Mouse (Mus musculus) stomach, postnatal 0 days (tissue): ENCODE measurements at regions not wholly inside any gene's neighbourhood (a gene's known extent, or its start where the extent isn't known, plus 50 kb on each side); places are given as distances from the start of the nearest gene placed in this dataset.

Experiments
- ATAC-seq: fragments of 200-750 bp; cut with Nextera tagmentation; 2 replicates; pipeline ENCODE4 v1.8.0; 2017; ENCODE audit not compliant: low FRiP score, low TSS enrichment
- DNase-seq: peaks from one replicate; pipeline ENCODE4 v3.0.0-alpha.2; 2016; ENCODE audit warnings: low spot score
- H3K27ac ChIP-seq: fragments of 300-500 bp; sonication (generic); replicated peaks from 2 replicates; pipeline ENCODE4 v1.5.1; 2014; ENCODE audit warnings: mild to moderate bottlenecking, control low read depth
- H3K27me3 ChIP-seq: fragments of 300-500 bp; sonication (generic); 2 replicates; pipeline ENCODE4 v1.6.1; 2014; ENCODE audit warnings: low read length; ENCODE audit not compliant: control insufficient read depth, insufficient read depth
- H3K36me3 ChIP-seq: fragments of 300-500 bp; sonication (generic); 2 replicates; pipeline ENCODE4 v1.6.1; 2014; ENCODE audit warnings: low read length, mixed read lengths; ENCODE audit not compliant: control insufficient read depth, insufficient read depth
- H3K4me1 ChIP-seq: fragments of 300-500 bp; sonication (generic); replicated peaks from 2 replicates; pipeline ENCODE4 v1.6.1; 2014; ENCODE audit warnings: antibody characterized with exemption; ENCODE audit not compliant: control insufficient read depth, insufficient read depth
- H3K4me2 ChIP-seq: fragments of 300-500 bp; sonication (generic); replicated peaks from 2 replicates; pipeline ENCODE4 v1.6.1; 2014; ENCODE audit warnings: low read depth, mild to moderate bottlenecking, control low read depth, moderate library complexity
- H3K4me3 ChIP-seq: fragments of 300-500 bp; sonication (generic); 2 replicates; pipeline ENCODE4 v1.5.1; 2014; ENCODE audit warnings: low read depth, low read length, control low read depth
- H3K9ac ChIP-seq: fragments of 300-500 bp; sonication (generic); 2 replicates; pipeline ENCODE4 v1.6.1; 2014; ENCODE audit warnings: mild to moderate bottlenecking, low read length, control low read depth, mixed read lengths
- H3K9me3 ChIP-seq: fragments of 300-500 bp; sonication (generic); 2 replicates; pipeline ENCODE4 v1.6.1; 2016; ENCODE audit warnings: low read length; ENCODE audit not compliant: control insufficient read depth
- CTCF ChIP-seq: IDR thresholded peaks from 2 replicates; pipeline ENCODE4 v1.5.1; 2016; ENCODE audit warnings: antibody characterized with exemption, low read depth, mild to moderate bottlenecking, moderate library complexity
- EP300 ChIP-seq: optimal IDR thresholded peaks from 2 replicates; pipeline ENCODE3; 2016; ENCODE audit warnings: antibody characterized with exemption
- WGBS: fragments of 180-500 bp; shearing (Covaris S2); extraction: QIAGEN DNeasy Blood & Tissue Kit; methylation state at CpG from one replicate; pipeline ENCODE4 v1.1.7; 2014; 5-methylcytosine and 5-hydroxymethylcytosine counted together

GRCm38 (mm10) chr7:54565569-54566179, 269.6 kb upstream of the Luzp2 start:
- Histone ChIP-seq H3K9me3 (no peaks in the 10 kb centered on the region), H3K4me1 (no peaks in the 10 kb centered on the region), H3K27me3 (no peaks in the 10 kb centered on the region), H3K27ac (no peak overlapping the region), H3K9ac (no peak overlapping the region), H3K4me2 (no peak overlapping the region), H3K36me3 (no peaks in the 10 kb centered on the region), H3K4me3 (no peak overlapping the region)
- ATAC-seq = no peak
- no peak for DNase-seq
- TF ChIP-seq EP300 (no peak), CTCF (no peak)
- 74% methylated on average over 3 of the region's 3 CpGs for WGBS

GRCm38 (mm10) chr7:54599776-54600175, 235.5 kb upstream of the Luzp2 start:
- H3K4me2 ChIP-seq = no peak overlapping the region
- H3K36me3 ChIP-seq = no peaks in the 10 kb centered on the region
- TF ChIP-seq EP300 = no peak
- no peak for TF ChIP-seq CTCF
- no peaks in the 10 kb centered on the region for H3K9me3 ChIP-seq
- ATAC-seq (no peak), DNase-seq (no peak)
- no peak overlapping the region for H3K4me3 ChIP-seq
- no peaks in the 10 kb centered on the region for H3K27me3 ChIP-seq
- 42% methylated on average over 1 of the region's 1 CpGs for WGBS
- no peaks in the 10 kb centered on the region for H3K4me1 ChIP-seq
- H3K27ac ChIP-seq = no peak overlapping the region
- H3K9ac ChIP-seq = no peak overlapping the region

- Histone ChIP-seq H3K36me3 (no peaks in the 10 kb centered on the region), H3K4me2 (no peak overlapping the region), H3K9me3 (no peaks in the 10 kb centered on the region), H3K27me3 (no peaks in the 10 kb centered on the region), H3K4me3 (no peak overlapping the region), H3K9ac (no peak overlapping the region), H3K4me1 (no peaks in the 10 kb centered on the region), H3K27ac (no peak overlapping the region)
- no peak for ATAC-seq
- TF ChIP-seq CTCF (no peak), EP300 (no peak)
- 92% methylated on average over 2 of the region's 2 CpGs for WGBS
- DNase-seq = no peak
These were observed 212.9 kb upstream of the Luzp2 start for GRCm38 (mm10) chr7:54622436-54622835.

DNA sequence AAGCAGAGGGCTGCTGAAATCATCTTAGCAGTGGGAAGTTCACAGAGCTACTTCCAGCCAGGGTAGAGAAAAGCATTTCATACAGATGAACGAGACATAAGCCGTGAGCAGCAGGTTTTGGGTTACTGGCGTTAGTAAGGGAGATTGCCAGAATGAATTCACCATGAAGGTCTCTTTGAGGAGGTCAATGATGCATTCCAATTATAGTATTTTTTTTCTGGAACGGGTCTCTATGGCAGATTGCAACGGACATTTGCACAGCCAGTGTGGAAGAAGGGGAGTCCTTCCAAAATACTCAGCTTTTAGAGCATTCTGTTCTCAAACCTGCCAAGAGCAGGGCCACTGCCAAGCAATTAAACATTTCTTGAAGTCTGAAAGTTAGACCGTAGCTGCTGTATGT, 201.4 kb upstream of the Luzp2 start:
- Histone ChIP-seq H3K27ac (no peak overlapping the region), H3K27me3 (no peaks in the 10 kb centered on the region), H3K4me1 (no peaks in the 10 kb centered on the region), H3K4me3 (no peak overlapping the region), H3K4me2 (no peak overlapping the region), H3K36me3 (no peaks in the 10 kb centered on the region), H3K9ac (no peak overlapping the region), H3K9me3 (no peaks in the 10 kb centered on the region)
- no peak for ATAC-seq
- TF ChIP-seq EP300 (no peak), CTCF (no peak)
- DNase-seq = no peak
- WGBS = 64% methylated on average over 6 of the region's 6 CpGs

DNA sequence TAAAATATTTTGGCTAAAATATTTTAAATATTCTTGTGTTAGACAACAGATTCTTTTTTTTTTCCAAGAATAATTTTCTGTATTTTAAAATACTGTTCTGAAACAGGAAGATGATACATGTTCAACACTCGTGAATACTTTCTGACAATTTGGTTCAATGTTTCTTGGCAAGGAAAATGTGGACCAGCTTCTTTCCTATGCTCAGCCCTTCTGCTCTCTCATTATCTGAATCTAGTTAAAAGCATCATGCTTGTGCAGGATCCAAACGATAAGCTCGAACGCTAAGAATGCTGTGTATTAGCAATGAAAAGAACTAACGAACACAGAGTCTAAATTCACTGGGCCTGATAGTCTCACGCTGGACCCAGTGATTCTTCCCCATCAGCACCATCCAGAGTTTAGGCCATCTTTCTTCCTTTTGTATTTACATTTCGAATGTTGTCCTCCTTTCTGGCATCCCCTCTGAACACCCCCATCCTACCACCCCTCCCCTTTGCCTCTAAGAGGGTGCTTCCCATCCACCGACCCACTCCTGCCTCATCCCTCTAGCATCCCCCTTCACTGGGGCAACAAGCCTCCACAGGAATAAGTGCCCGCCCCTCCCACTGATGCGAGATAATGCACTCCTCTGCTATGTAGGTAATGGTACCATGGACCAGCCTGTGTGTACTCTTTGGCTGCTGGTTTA, 200.8 kb upstream of the Luzp2 start:
- Histone ChIP-seq H3K27ac (no peak overlapping the region), H3K4me2 (no peak overlapping the region), H3K36me3 (no peaks in the 10 kb centered on the region), H3K9ac (no peak overlapping the region), H3K4me3 (no peak overlapping the region), H3K27me3 (no peaks in the 10 kb centered on the region), H3K9me3 (no peaks in the 10 kb centered on the region), H3K4me1 (no peaks in the 10 kb centered on the region)
- WGBS = 72% methylated on average over 10 of the region's 10 CpGs
- DNase-seq = no peak
- TF ChIP-seq EP300 (no peak), CTCF (no peak)
- ATAC-seq = no peak

- Histone ChIP-seq H3K4me2 (no peak overlapping the region), H3K4me1 (no peaks in the 10 kb centered on the region), H3K36me3 (no peaks in the 10 kb centered on the region), H3K9me3 (no peaks in the 10 kb centered on the region), H3K4me3 (no peak overlapping the region), H3K27ac (no peak overlapping the region), H3K27me3 (no peaks in the 10 kb centered on the region), H3K9ac (no peak overlapping the region)
- DNase-seq (no peak), ATAC-seq (no peak)
- 86% methylated on average over 2 of the region's 2 CpGs for WGBS
- no peak for TF ChIP-seq EP300
- no peak for TF ChIP-seq CTCF
These were observed 190.0 kb upstream of the Luzp2 start for GRCm38 (mm10) chr7:54645314-54645713.
